Mouse (Mus musculus): ENCODE data around the gene Aipl1.

DNA sequence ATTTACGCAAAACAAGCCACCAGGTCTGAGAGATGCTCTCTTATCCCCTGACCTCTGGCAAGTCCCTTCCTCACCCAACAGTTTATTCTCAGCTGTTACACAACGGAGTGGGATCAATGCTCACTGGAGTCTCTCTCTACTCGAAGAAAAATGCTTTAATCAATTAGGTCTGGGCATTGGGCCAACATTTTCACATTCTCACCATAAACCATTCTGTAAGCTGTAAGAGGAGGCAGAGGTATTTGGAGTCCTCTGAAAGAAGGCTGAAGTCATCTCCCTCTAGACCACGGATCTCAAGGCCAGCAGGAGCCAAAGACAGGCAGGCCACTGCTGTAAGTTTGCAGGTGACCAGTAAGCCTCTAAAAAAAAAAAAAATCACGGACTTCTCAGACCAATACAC lies 26.9 kb downstream of the Aipl1 start:
- no peak for TF ChIP-seq MYC (IDR thresholded peaks at IDR 0.05; ENCODE audit: low read depth, low read length)
- no peak for TF ChIP-seq POLR2A (IDR thresholded peaks at IDR 0.05; ENCODE audit: control insufficient read depth in 1 of 2, insufficient read depth in 1 of 2, low read depth in 1 of 2, low read length in 2 of 2, poor library complexity in 1 of 2)
- TF ChIP-seq CTCF (IDR thresholded peaks at IDR 0.05 in 2 of 3, conservative IDR thresholded peaks at IDR 0.05 in 1 of 3; ENCODE audit: control insufficient read depth in 1 of 3, insufficient read depth in 1 of 3, low read depth in 2 of 3, low read length in 3 of 3, poor library complexity in 1 of 3, severe bottlenecking in 1 of 3): no peak
- no peak for TF ChIP-seq GATA1 (IDR thresholded peaks at IDR 0.05; ENCODE audit: low read depth, low read length)
- no peak for TF ChIP-seq MXI1 (IDR thresholded peaks at IDR 0.05; ENCODE audit: low read depth, low read length)
- TF ChIP-seq MAX (IDR thresholded peaks at IDR 0.05; ENCODE audit: low read length): no peak
- TF ChIP-seq CHD1 (IDR thresholded peaks at IDR 0.05; ENCODE audit: low read depth, low read length): no peak
